Mouse (Mus musculus) left cerebral cortex, adult 11 months (tissue): Measurements from ENCODE around the gene E2f7.
A peak's percentile ranks its signal among the peaks of the same experiment; 100 is the strongest.
"Not testable (repeated sequence)": the region's sequence is repeated elsewhere in the genome, so short reads cannot be mapped to it uniquely, and the experiment has no call there.

ENCODE experiments used
- DNase-seq: peaks from one replicate; pipeline ENCODE4 v3.0.0; 2022; ENCODE audit warnings: low spot score

E2f7 gene

DNA sequence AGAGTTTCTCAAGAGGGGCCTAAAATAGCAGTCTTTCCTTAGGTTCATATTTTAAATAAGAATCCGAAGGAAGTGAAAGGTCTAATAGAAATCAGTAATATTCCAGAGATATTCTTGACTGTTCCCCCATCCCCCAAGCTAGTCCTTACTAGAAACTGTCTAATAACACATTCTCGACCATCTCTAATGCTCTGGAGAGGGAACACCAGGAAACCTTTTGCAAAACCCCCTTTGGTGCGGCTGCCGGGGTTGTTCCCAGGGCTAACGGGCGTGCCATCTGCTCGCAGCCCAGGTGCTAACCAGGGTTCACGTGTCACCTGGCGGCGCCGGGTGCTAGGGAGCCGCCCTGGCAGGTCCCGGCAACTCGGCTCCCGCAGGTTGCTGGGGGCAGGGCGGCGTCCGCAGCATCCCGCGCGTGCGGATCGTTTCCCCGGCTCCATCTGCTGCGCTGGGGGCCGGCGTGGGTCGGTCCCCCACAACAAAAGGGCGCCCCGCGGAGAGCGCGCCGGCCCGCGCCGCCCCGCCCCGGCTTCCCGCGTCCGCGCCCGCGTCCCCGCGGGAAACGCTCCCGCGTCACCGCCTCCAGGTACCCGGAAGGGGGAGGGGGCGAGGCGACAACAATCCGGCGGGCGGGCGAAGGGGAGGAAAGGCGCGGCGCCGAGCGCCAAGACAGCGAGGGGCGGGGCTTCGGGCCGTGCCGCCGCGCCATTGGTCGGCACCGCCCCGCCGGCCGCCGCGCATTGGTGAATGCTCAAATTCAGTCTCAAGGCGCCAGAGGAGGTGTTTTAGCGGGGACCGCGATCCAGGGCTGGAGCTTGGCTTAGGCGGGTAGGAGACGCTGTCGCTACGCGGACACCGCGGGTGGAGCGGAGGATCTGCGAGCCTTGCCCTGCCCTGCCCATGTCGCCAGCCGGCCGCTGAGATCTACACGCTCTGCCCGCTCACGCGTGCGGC is at the start of gene E2f7:
E2f7 (plus strand) TSS at position 754 of the 954 bp plus-strand sequence.
- DNase-seq: peak; percentile 78

DNA sequence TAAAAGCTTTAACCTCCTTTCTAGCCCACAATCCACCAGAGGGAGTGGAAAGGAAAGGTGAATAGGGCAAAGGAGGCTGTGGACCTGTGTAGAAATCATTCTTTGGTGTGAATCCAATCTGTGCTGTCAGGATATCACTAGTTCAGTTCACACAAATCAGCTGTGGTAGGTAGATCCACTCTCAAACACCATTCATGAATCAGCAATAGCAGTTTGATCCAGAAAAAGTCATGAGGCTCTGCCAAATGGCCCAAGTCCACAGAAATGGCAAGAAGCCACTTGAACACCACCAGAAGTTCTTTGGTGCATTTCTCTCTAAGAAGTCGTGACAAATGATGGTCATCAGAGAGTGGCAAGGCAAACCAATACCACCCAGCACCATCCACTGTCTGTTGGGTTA is 44.0 kb upstream of the E2f7 start:
- DNase-seq: no peak

DNA sequence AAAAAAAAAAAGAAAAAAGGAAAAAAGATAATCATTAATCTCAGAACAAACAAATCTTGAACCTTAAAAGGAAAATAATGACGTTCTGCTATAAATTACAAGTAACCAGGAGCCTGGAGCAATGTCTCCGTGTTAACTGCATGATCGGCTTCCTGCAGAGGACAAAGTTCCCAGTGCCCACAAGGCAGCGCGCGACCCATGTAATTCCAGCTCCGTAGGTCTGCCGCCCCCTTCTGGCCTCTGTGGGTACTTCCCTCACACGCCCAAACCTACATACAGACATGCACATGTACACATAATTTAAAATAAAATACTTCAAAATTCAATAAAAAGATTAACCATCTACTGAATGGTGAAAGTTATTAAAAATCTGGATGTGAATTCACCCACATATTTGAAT is 39.6 kb upstream of the E2f7 start:
- DNase-seq: no peak

DNA sequence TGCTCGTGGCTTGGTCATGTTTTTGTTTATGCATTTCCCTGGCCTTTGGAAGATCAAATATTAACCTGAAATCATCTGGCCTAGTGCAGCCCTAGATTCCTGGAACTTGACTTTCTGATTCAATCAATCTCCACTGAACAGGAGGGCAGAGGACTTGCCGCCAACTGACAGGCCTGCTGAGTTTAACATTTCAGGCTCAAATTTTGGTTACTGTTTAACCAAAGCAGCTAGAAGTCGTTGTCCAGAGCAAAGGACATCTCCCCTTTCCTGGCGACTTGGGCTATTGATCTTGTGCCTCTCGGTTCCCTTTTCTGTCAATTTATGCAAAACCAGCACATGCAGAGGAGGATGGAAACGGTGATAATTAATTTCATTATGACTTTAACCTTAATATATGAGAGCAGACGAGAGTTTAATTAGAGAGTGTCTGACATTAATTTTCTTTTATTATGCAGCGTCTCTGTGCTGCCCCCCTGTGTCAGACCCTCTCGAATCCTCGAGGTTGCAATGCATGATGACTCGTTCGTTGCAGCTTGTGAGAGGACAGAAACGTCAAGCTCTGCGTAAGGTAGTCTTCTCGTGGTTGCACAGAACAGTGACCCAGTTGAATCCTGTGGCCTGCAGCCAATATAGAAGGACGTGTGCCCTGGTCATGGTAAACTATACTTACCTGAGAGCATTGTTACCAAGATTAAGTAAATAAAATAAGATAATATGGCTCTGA is 37.7 kb upstream of the E2f7 start:
- DNase-seq: no peak

DNA sequence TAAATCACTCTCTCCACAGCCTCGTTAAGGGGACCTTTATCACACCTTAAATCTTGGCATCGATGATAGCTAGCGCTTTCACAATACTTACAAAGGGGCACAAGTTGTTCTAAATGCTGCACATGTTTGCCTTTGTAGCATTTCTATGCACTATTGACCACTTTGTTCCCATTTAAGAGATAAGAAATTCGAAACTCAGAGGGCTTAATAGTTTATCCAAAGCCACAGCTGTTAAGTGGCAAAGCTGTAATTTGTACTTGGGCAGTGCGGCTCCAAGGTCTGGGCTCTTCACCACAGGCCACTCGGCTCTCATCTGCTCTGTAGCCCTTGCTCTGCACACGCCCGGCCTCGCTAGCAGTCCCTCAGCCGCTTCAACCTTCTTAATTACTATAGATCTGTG is 28.4 kb upstream of the E2f7 start:
- no peak for DNase-seq

DNA sequence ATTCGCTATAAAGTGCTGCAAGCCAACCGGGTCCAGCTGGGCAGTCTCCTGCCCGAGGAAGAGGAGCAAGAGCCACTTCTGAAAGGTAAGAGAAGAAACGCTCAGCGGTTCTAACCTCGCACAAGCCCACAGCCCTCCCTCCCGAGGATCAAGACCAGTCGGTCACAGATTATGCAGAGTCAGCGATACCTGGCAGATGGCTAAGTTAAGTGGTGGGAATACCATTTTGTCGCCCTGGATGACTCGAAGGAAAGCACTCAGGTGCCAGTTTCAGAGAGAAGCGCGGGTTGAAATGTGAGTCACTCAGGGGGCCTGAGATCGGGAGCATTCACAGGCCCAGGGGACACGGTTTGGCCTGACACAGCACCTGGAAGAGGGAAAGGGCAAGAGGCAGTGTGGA is 18.8 kb upstream of the E2f7 start:
- no peak for DNase-seq

DNA sequence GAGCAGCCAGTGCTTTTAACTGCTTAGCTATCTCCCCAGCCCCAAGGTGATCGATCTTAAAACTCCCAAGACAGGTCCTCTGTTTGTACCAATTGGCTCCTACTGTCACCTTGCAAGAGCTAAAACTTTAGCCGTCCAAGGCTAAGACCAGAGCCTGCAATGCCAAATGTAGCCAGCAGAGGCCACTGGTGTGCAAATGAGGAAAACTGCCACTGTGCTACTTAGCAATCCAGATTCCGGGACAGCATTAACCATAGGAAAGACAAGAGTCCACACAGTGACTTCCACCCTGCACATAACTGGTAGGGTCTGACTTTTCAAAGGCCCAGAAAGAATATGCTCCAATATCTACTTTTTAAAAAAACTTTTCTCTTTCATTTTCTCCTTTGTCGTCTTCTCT is 17.4 kb upstream of the E2f7 start:
- DNase-seq: no peak

DNA sequence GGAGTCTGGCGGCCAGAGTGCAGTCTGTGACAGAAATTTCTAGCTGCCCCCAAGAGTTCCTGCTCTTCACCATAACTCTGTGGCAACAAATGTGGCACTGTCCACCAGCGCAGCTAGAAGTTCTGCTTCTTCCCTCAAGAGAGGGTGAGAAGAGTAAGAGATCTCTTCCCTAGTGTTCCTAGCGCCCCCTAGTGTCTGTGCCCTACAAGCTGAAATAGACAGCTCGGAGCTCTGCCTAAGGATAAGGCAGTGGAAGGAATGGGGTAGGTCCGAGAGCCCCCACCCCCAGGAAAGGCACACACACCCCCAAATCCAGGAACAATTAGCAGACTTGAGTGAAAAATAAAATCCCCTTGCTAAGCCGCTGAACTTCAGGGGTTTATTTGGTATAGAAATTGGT is 11.9 kb upstream of the E2f7 start:
- DNase-seq: peak; percentile 35

DNA sequence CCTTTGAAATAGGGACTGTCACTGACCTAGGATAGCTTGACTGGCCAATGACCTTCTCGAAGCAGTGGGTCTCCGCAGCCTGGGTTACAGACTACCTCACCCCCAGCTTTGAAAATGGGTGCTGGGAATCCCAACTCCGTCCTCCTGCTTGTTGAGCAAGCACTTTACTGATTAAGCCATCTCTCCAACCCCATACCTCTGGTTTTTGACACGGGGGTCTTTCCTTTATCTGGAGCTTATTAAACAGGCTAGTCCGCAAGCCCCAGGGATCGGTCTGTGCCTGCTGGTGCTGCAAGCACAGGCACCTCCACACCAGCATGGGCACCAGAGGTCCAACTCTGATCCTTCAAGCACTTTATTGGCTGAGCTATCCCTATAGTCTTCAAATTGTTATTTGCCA is 1.5 kb upstream of the E2f7 start:
- DNase-seq: no peak

DNA sequence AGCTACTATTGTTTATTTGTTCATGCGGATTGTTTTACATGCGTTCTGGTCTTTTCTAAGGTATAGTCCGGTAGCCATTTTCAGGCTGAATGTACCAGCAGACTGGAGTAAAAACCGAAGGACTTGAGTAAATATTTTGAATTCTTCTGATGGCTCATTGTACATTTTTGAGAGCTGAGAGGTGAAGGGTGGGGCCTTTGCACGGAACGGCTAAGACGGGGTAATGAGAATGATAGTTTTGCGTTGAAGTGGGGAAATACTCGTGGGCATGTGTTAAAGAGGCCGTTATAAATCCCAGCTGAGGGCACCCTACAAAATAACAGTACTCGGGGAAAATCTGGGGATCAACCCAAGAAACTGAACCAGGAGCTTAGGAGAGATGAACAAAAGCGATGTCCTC is 1.1 kb upstream of the E2f7 start:
- DNase-seq: no peak

DNA sequence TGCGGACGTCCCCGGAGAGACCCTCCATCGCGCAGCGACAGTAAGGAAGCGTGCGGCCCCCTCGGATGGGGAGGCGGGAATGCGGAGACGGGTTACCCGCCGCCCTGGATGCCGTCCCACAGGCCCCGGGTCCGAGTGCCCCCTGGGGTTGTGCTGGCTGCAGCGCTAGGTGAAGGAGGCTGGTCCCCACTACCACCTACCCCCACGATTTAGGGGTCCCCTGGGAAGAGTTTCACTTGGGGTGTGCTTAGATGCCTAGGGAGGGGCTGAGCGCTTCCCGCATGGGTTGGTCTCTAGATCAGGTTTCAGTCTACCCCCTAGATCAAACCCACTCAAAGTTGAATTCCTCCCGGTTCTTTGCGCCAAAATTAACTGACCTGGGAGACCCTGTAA is 397 bp downstream of the E2f7 start:
- no peak for DNase-seq

DNA sequence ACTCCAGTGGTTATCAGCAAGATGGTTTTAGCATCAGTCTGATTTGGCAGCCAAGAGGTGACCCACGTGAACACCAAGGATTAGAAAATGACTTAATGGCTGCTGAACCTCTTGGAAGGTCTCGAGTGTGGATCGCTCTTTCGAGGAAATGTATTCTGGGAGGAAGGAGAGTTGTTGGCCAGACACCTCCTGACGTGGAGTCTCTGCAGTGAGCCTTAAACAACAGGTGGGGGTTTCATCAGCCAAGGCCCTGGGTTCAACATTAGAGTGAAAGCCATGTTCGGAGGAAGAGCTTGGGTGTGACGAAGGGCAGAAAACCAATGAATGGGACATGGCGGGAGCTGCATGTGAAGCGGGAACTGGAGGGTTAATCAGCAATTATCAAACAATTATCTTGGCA is 3.8 kb downstream of the E2f7 start:
- no peak for DNase-seq

DNA sequence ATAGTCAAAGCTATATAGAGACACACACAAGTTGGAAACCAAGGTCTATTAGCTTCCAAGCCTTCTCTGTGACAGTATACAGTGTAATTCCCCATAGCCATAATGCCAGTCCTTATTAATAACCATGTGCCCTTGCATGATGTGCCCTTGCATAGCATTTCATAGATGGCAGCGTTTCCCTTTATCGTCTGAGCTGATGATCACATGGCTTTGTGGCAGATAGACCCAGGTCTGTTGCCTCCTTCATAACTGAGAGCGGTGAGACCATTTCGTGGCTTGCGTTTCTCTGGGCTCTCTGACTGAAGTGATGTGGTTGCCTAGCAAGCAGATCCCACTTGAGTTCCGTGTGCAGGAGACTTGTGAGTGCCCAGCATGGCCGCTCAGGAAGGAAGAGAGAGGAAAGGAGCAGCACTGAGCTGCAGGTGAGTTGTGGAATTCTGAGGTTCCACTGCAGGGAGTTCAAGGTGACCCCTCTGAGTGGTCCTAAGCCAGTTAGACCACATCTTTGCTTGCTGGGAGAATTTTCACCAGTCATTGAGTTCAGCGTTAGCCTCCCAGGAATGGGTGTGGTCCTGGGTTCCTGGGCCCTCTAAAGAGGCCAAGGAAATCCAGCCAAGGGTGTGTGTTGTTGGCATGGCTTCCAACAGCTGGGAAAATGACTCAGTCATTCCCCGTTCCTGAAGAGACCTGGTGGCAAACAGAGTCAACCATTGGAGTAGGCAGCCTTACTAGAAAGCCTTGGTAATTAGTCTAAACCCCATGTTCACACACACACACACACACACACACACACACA is 4.5 kb downstream of the E2f7 start:
- DNase-seq: no peak

DNA sequence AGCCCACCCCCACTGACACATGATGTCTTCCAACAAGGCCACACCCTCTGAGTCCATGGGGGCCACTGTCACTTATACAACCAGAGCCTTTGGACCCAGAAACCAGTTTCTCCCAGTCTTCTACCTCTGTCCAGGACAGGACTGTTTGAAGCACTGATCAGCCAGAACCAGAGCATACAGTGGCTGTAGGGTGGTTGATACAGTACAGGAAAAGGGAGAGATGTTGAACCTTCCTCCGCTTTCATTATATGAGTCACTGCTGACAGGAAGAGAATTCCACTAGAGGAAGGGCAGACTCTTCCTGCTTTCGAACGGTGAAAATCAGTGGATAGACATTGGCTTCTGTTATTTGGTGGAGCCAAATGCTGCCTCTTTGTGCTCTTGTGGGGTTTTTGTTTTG is 7.6 kb downstream of the E2f7 start:
- no peak for DNase-seq

DNA sequence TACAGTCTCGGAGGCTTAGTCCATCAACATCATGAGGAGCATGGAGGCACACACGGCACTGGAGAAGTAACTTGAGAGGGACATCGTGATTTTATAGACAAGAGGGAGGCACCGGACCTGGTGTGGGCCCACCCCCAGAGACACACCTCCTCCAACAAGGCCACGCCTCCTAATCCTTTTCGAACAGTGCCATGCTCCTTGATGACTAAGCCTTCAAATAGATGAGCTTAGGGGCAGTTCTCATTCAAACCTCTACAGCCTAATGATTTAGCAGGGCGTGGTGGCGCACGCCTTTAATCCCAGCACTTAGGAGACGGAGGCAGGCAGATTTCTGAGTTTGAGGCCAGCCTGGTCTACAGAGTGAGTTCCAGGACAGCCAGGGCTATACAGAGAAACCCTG is 10.3 kb downstream of the E2f7 start:
- no peak for DNase-seq

DNA sequence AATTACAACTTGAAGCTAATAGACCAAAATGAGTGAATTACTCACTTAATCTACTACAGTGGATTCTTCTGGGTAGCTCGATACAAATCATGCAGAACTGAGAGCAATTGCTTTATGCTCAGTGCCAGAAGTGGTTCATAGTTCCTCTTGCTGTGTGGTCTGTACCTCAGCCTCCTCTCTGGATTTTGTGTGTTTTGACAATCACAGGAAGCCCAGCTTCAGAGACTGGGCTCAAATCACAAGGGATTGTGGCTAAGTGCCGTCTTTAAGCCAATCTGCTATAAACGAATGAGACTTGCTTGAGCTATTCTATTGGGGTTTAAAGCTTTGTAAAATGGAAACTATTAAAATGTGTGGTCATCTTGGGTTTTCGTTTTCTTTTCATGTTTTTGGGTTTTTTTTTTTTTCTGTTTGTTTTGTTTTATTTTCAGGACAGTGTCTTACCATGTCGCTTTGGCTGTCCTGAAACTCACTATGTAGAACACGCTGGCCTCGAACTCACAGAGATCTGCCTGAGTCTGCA is 11.1 kb downstream of the E2f7 start:
- no peak for DNase-seq

DNA sequence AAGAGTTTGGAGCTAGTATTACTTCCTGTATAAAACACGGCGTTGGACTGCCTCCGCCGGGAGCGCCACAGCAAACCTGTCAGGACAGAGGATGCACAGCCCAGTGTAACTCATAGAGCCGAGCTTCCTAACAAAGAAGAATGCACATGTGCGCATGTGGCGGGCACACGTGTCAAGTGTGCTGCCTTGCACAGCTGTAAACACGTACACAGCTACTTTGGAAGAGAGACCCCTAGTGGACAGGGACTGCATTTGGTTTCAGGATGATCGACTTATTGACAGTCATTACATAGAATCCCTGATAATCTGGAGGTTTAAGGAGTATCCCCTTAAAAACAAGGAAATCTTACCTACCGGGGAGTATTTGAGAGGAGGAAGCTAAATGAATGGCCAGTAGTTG is 15.3 kb downstream of the E2f7 start:
- not testable (repeated sequence) for DNase-seq

DNA sequence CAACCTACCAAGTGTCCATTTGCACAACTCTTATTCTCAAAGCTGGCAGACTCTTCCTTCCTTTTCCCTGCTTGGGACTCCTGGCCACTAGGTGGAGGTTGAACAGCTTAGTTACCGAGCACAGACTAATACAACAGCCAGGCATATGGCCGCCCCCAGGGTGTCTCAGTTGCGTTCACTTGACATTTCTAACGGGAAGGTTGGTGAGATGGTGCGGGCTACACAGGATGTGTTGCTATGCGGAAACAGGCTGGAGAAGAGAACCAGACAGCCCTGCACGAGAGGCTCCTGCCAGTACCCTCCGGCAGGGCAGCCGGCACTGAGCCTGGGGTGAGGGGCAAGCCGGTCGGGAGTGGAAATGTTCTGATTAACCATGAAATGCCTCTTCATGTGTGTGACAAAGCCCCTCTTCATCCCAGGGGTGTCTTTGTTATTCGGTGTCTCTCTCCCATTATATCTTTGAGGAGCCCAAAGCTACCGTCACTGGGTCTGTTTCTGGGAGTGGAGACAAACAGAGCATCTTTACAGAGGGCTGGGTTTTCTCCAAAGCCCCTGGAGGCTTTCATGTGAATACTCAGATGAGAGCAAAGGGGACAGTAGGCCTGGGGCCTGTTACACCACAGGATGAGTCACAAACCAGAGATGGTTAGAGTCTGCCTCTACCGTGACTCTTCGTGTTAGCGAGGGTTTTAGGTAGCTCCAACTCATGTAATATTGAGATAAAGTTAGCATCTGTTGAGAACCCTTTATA is 17.1 kb downstream of the E2f7 start:
- DNase-seq: no peak

DNA sequence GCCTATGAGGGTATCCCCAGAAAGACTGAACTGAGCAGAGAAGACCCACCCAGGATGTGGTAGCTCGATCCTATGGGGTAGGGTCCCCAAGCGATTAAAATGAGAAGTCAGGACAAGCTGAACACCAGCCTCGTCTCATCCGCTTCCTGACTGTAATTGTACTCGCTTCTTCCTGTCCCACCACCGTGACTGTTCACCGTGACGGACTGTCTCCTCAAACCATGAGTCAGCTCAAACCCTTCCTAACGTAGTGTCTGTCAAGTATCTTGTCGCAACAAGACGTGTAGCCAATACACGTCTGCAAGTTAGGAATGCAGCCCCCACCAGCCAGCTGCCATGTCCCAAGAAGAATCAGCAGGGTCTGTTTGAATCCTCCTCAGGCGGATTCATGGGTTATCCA is 18.2 kb downstream of the E2f7 start:
- DNase-seq: no peak

DNA sequence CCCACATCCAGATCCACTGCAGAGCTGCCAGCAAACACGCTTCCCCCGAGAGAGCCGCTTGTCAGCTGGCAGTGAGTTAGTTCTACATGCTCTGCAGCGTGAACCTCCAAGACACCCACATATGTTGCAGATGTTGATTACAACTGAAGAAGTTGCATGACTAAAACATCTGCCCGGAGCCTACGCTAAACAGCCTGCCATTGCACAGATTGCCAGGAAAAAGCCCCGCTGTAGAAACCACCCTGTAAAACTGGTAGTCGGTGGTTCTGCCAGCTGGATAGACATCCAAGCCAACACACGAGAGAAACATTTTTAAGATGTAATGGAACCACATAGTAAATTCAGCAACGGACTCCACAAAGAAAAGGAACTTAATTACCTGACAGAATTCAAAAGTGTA is 24.3 kb downstream of the E2f7 start:
- DNase-seq: no peak

DNA sequence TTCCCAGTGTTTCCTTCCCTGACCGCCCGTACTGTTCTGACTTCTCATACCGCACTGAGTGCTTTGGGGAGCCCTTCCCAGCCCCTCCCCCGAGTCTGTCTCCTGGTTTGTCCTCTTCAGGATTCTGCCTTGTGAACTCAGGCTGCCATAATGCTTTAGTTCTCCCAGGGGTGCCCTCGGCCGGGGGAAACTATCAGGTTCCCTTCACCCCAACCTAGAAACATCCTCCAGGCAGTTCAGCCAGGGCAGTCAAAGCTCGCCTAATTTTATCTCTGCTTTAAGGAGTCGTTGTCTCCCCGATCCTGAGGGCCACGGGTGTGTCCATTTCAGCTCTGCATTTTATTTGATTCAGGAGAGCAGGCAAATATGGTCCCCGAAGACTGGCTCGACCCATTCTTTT is 28.0 kb downstream of the E2f7 start:
- no peak for DNase-seq

DNA sequence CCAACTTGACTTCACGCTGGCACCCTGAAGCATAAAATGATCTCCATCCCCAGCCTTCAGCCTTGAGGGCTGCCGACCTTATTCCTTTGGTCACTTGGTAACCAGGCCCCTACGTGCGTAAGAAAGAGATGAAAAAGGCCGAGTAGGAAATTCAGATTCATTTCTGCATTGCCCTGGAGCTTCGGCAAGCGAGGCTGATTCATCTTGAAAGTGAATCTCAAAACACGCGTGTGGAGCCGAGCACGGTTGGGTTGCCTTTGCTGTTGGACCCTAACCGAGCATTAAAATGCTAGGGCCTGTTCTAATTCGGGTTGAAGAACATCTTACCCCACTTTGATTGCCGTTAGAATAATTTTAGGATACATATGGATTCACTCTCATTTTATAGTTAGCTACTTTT is 28.6 kb downstream of the E2f7 start:
- DNase-seq: no peak
